In genomic region chrX:135009471-135009815, GRCm38 (mm10) we compare ENCODE assay signal across 7 mouse cellular contexts. TPM values are rescaled to one million over a fixed set of nuclear protein-coding genes. Genes with fewer than 3 reads are reported as not detected.
DNase-seq lines count a peak whose midpoint lies in the region; ATAC-seq and TF ChIP-seq lines count a peak whose summit lies in the region.

No protein-coding gene starts in this region.

- no peaks in the 10 kb centered on the region for H3K27me3 ChIP-seq in lung, embryonic 16.5 days (ENCODE audit: control insufficient read depth, insufficient read depth, low read depth, low read length)
- H3K27me3 ChIP-seq in forebrain, embryonic 11.5 days (ENCODE audit: control insufficient read depth, insufficient read depth, low read length) = peaks cover 6% of the 10 kb centered on the region
- H3K27me3 ChIP-seq in limb, embryonic 12.5 days = peaks cover 29% of the 10 kb centered on the region
- no peaks in the 10 kb centered on the region for H3K27me3 ChIP-seq in small intestine, adult 2 months (ENCODE audit: control insufficient read depth, insufficient read depth, low read length)

- no peak for TF ChIP-seq CTCF in small intestine, adult 2 months (IDR thresholded peaks at IDR 0.05; ENCODE audit: extremely low read depth, insufficient read length, insufficient replicate concordance, low read depth, low read length)

- no peaks in the 10 kb centered on the region for H3K4me1 ChIP-seq in lung, embryonic 16.5 days (replicated peaks; ENCODE audit: control insufficient read depth, insufficient read depth, low read length)
- H3K4me1 ChIP-seq in forebrain, embryonic 11.5 days (replicated peaks; ENCODE audit: control insufficient read depth, insufficient read depth, low read length) = no peaks in the 10 kb centered on the region
- no peaks in the 10 kb centered on the region for H3K4me1 ChIP-seq in limb, embryonic 12.5 days (replicated peaks)
- H3K4me1 ChIP-seq in small intestine, adult 2 months (ENCODE audit: control insufficient read depth, insufficient read depth, insufficient read length, low read length) = no peaks in the 10 kb centered on the region

- H3K9ac ChIP-seq in lung, embryonic 16.5 days (ENCODE audit: low read length) = peak overlapping the region; percentile 54
- H3K9ac ChIP-seq in forebrain, embryonic 11.5 days (ENCODE audit: low read length) = peak overlapping the region; percentile 41; the same call in 1 of the 2 replicates
- H3K9ac ChIP-seq in limb, embryonic 12.5 days (replicated peaks) = no peak overlapping the region

- H3K9me3 ChIP-seq in lung, embryonic 16.5 days (ENCODE audit: control insufficient read depth, low read length) = no peaks in the 10 kb centered on the region
- no peaks in the 10 kb centered on the region for H3K9me3 ChIP-seq in forebrain, embryonic 11.5 days (ENCODE audit: control insufficient read depth, low read length)
- no peaks in the 10 kb centered on the region for H3K9me3 ChIP-seq in limb, embryonic 12.5 days

- no peaks in the 10 kb centered on the region for H3K36me3 ChIP-seq in lung, embryonic 16.5 days (ENCODE audit: control insufficient read depth, insufficient read depth, low read length)
- H3K36me3 ChIP-seq in forebrain, embryonic 11.5 days (ENCODE audit: control insufficient read depth, insufficient read depth, low read length) = no peaks in the 10 kb centered on the region
- no peaks in the 10 kb centered on the region for H3K36me3 ChIP-seq in limb, embryonic 12.5 days
- H3K36me3 ChIP-seq in small intestine, adult 2 months (ENCODE audit: control insufficient read depth, insufficient read depth, low read length) = no peaks in the 10 kb centered on the region

- H3K27ac ChIP-seq in lung, embryonic 16.5 days (ENCODE audit: low read length) = peak overlapping the region; percentile 41; the same call in 1 of the 2 replicates
- peak overlapping the region; percentile 41; the same call in 1 of the 2 replicates for H3K27ac ChIP-seq in forebrain, embryonic 11.5 days (ENCODE audit: low read depth, low read length)
- 0 out of 2 replicates have a peak overlapping the region, but pooled peaks have one; percentile 50 for H3K27ac ChIP-seq in limb, embryonic 12.5 days
- H3K27ac ChIP-seq in small intestine, adult 2 months (ENCODE audit: insufficient read depth, low read depth, low read length) = peak overlapping the region; percentile 59

- DNase-seq in lung, postnatal 36 days = no peak
- DNase-seq in forebrain, embryonic 11.5 days (ENCODE audit: low spot score) = no peak
- no peak for DNase-seq in ovary, postnatal 10 days (ENCODE audit: low spot score)
- DNase-seq in adrenal gland, postnatal 36 days = no peak

- ATAC-seq in lung, embryonic 16.5 days (ENCODE audit: low read depth) = no peak; the same call in 1 of the 2 replicates
- ATAC-seq in forebrain, embryonic 11.5 days (replicated peaks; ENCODE audit: low FRiP score) = no peak
- no peak for ATAC-seq in limb, embryonic 12.5 days (ENCODE audit: insufficient number of reproducible peaks, insufficient read depth, low FRiP score, low TSS enrichment, low read depth)

- H3K4me3 ChIP-seq in lung, embryonic 16.5 days (ENCODE audit: low read length) = peak overlapping the region; percentile 65
- peak overlapping the region; percentile 51; the same call in 1 of the 2 replicates for H3K4me3 ChIP-seq in forebrain, embryonic 11.5 days (ENCODE audit: low read depth, low read length)
- peak overlapping the region; percentile 58 for H3K4me3 ChIP-seq in limb, embryonic 12.5 days (replicated peaks)
- peak overlapping the region; percentile 86 for H3K4me3 ChIP-seq in small intestine, adult 2 months (ENCODE audit: low read depth, low read length)

- peak overlapping the region; percentile 51 for H3K4me2 ChIP-seq in lung, embryonic 16.5 days (ENCODE audit: low read depth, low read length)
- peak overlapping the region; percentile 40; the same call in 1 of the 2 replicates for H3K4me2 ChIP-seq in forebrain, embryonic 11.5 days (ENCODE audit: low read depth, low read length, severe bottlenecking)
- peak overlapping the region; percentile 46 for H3K4me2 ChIP-seq in limb, embryonic 12.5 days

- no peak for TF ChIP-seq POLR2A in small intestine, adult 2 months (IDR thresholded peaks at IDR 0.05; ENCODE audit: low read depth, low read length)

- WGBS in lung, embryonic 16.5 days = 25% methylated on average over 6 of the region's 6 CpGs
- 32% methylated on average over 6 of the region's 6 CpGs for WGBS in forebrain, embryonic 11.5 days
- WGBS in limb, embryonic 12.5 days = 34% methylated on average over 6 of the region's 6 CpGs
- 22% methylated on average over 6 of the region's 6 CpGs for WGBS in small intestine, adult 2 months

RNA-seq across cellular contexts. Expression of gene Zmat1, which starts 0.4 kb away (rescaled TPM):
- polyA plus RNA-seq in lung, embryonic 16.5 days (2015; fragmentation: Nextera tagmentation; extraction: Ambion mirVana) = 6.5 TPM in 2 replicates
- 6.6 and 7.2 TPM in 2 replicates for polyA plus RNA-seq in forebrain, embryonic 11.5 days (2014; fragmentation: Nextera tagmentation; extraction: Ambion mirVana)
- polyA plus RNA-seq in limb, embryonic 12.5 days (2016; fragmentation: Nextera tagmentation; extraction: Ambion mirVana) = 5.7 and 6.6 TPM in 2 replicates
- 0.09 and 0.20 TPM in 2 replicates for polyA plus RNA-seq in small intestine, adult 2 months (2012; rRNA removed)
- total RNA-seq in adrenal gland, postnatal 36 days (2021) = 10 to 100 TPM in 1 of 2 experiments, 1 to 10 TPM in 1; 7.5 to 10.8 TPM

RNA-seq across cellular contexts. Expression of gene Nxf2, which starts 44.9 kb away (rescaled TPM):
- polyA plus RNA-seq in lung, embryonic 16.5 days (2015; fragmentation: Nextera tagmentation; extraction: Ambion mirVana) = 0.88 and 1.2 TPM in 2 replicates
- polyA plus RNA-seq in forebrain, embryonic 11.5 days (2014; fragmentation: Nextera tagmentation; extraction: Ambion mirVana) = 0.53 and 0.64 TPM in 2 replicates
- polyA plus RNA-seq in limb, embryonic 12.5 days (2016; fragmentation: Nextera tagmentation; extraction: Ambion mirVana) = 1.1 and 1.3 TPM in 2 replicates
- polyA plus RNA-seq in small intestine, adult 2 months (2012; rRNA removed) = not detected in 2 replicates
- total RNA-seq in adrenal gland, postnatal 36 days (2021) = under 1 TPM in 1 of 2 experiments, not detected in 1; 0.13 TPM
